Mouse (Mus musculus) heart, adult 2 months (tissue): Measurements from ENCODE around the gene Myo9a.

ENCODE experiments used
- CTCF ChIP-seq: fragments of 200-600 bp; IDR thresholded peaks from 2 replicates; pipeline ENCODE4 v1.8.1; 2022; ENCODE audit warnings: antibody characterized with exemption, mild to moderate bottlenecking, moderate library complexity
- EP300 ChIP-seq: fragments of 200-500 bp; IDR thresholded peaks from 2 replicates; pipeline ENCODE4 v1.6.1; 2011; ENCODE audit warnings: low read depth, low read length, control low read depth; ENCODE audit not compliant: insufficient read depth
- POLR2A ChIP-seq: fragments of 200-500 bp; IDR thresholded peaks from 2 replicates; pipeline ENCODE4 v1.6.1; 2011; ENCODE audit warnings: mild to moderate bottlenecking, low read depth, low read length, control low read depth; ENCODE audit not compliant: insufficient read depth

- TF ChIP-seq CTCF (no peak), EP300 (no peak), POLR2A (no peak)
Observed at GRCm38 (mm10) chr9:59703099-59703498, 47.6 kb upstream of the Myo9a start.
